Mouse (Mus musculus) heart, embryonic 11.5 days (tissue): ENCODE measurements around the gene Noxo1. TPM values are rescaled to one million over a fixed set of nuclear protein-coding genes. Genes with fewer than 3 reads are reported as not detected.
"Not testable (repeated sequence)": the region's sequence is repeated elsewhere in the genome, so short reads cannot be mapped to it uniquely, and the experiment has no call there.

Experiments
- ATAC-seq: fragments of 200-750 bp; cut with Nextera tagmentation; replicated peaks from 2 replicates; pipeline ENCODE4 v1.8.0; 2017; ENCODE audit warnings: moderate library complexity; ENCODE audit not compliant: insufficient number of reproducible peaks, low FRiP score, low TSS enrichment
- H3K27ac ChIP-seq: fragments of 300-500 bp; sonication (generic); 2 replicates; pipeline ENCODE4 v1.5.1; 2014; ENCODE audit warnings: mild to moderate bottlenecking, low read depth, low read length
- H3K27me3 ChIP-seq: fragments of 300-500 bp; sonication (generic); 2 replicates; pipeline ENCODE4 v1.6.1; 2014; ENCODE audit warnings: mild to moderate bottlenecking, low read length, mixed read lengths; ENCODE audit not compliant: control insufficient read depth, insufficient read depth
- H3K36me3 ChIP-seq: fragments of 300-500 bp; sonication (generic); 2 replicates; pipeline ENCODE4 v1.6.1; 2014; ENCODE audit warnings: mild to moderate bottlenecking, low read length, moderate library complexity, mixed read lengths; ENCODE audit not compliant: control insufficient read depth, insufficient read depth
- H3K4me1 ChIP-seq: fragments of 300-500 bp; sonication (generic); 2 replicates; pipeline ENCODE4 v1.6.1; 2014; ENCODE audit warnings: low read length; ENCODE audit not compliant: control insufficient read depth, insufficient read depth
- H3K4me2 ChIP-seq: fragments of 300-500 bp; sonication (generic); 2 replicates; pipeline ENCODE4 v1.6.1; 2014; ENCODE audit warnings: mild to moderate bottlenecking, moderate library complexity
- H3K4me3 ChIP-seq: fragments of 300-500 bp; sonication (generic); 2 replicates; pipeline ENCODE4 v1.5.1; 2014; ENCODE audit warnings: low read depth, low read length
- H3K9ac ChIP-seq: fragments of 300-500 bp; sonication (generic); 2 replicates; pipeline ENCODE4 v1.6.1; 2014; ENCODE audit warnings: mild to moderate bottlenecking, low read depth, low read length, moderate library complexity
- H3K9me3 ChIP-seq: fragments of 300-500 bp; sonication (generic); replicated peaks from 2 replicates; pipeline ENCODE4 v1.6.1; 2016; ENCODE audit warnings: low read length; ENCODE audit not compliant: control insufficient read depth
- WGBS: fragments of 180-500 bp; shearing (Covaris S2); extraction: QIAGEN DNeasy Blood & Tissue Kit; methylation state at CpG from one replicate; pipeline ENCODE4 v1.1.7; 2014; ENCODE audit not compliant: insufficient replicate concordance; 5-methylcytosine and 5-hydroxymethylcytosine counted together
- polyA plus RNA-seq: library from polyadenylated mRNA; unstranded; fragments of >200 nt; fragmentation: Nextera tagmentation; extraction: Ambion mirVana; gene quantifications from 2 replicates; pipeline ENCODE4 v1.2.1, GENCODE M21; 2014

Gene Noxo1
- polyA plus RNA-seq, 1 experiment from 2014 or later: 0.49 TPM

- WGBS: 3% methylated on average over 19 of the region's 19 CpGs
- no peaks in the 10 kb centered on the region for H3K9me3 ChIP-seq
- H3K9ac ChIP-seq: peak overlapping the region; percentile 43; the same call in 1 of the 2 replicates
- no peak overlapping the region for H3K27ac ChIP-seq
- H3K4me3 ChIP-seq: peak overlapping the region; percentile 32
- no peak for ATAC-seq
- H3K27me3 ChIP-seq: peaks cover 46% of the 10 kb centered on the region
- H3K4me1 ChIP-seq: peaks cover 17% of the 10 kb centered on the region
- H3K4me2 ChIP-seq: peak overlapping the region; percentile 68
- H3K36me3 ChIP-seq: no peaks in the 10 kb centered on the region
Measured at GRCm38 (mm10) chr17:24653967-24654710, 41.9 kb upstream of the Noxo1 start.

DNA sequence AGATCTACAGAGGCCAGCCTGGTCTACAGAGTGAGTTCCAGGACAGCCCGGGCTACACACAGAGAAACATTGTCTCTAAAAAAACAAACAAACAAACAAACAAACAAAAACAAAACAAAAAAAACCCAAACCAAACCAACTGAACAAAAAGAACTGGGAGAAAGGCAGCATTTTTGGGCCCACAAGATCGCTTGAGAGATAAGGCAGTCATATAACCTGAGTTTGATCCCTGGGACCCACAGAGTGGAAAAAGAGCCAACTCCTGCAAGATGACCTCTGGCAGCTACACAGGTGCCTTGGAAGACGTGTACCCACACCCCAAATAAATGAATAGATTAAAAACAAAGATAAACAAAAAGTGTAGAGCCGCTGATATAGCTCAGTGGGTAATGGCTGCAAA, 41.1 kb upstream of the Noxo1 start:
- ATAC-seq: no peak
- no peak overlapping the region for H3K27ac ChIP-seq
- H3K4me3 ChIP-seq: no peak overlapping the region
- H3K27me3 ChIP-seq: peaks cover 54% of the 10 kb centered on the region
- H3K9me3 ChIP-seq: no peaks in the 10 kb centered on the region
- H3K4me2 ChIP-seq: no peak overlapping the region
- no peak overlapping the region for H3K9ac ChIP-seq
- H3K4me1 ChIP-seq: peaks cover 12% of the 10 kb centered on the region
- 72% methylated on average over 4 of the region's 4 CpGs for WGBS
- H3K36me3 ChIP-seq: no peaks in the 10 kb centered on the region

- no peaks in the 10 kb centered on the region for H3K36me3 ChIP-seq
- H3K9ac ChIP-seq: peak within 1 kb of the TSS; percentile 60
- no peaks in the 10 kb centered on the region for H3K9me3 ChIP-seq
- 2% methylated on average over 47 of the region's 47 CpGs for WGBS
- peaks cover 43% of the 10 kb centered on the region for H3K27me3 ChIP-seq
- peak within 1 kb of the TSS; percentile 50 for H3K4me3 ChIP-seq
- H3K27ac ChIP-seq: no peak within 1 kb of the TSS
- ATAC-seq: no peak
- H3K4me2 ChIP-seq: peak within 1 kb of the TSS; percentile 88
- H3K4me1 ChIP-seq: peaks cover 9% of the 10 kb centered on the region
Measured at GRCm38 (mm10) chr17:24658017-24658758, 37.8 kb upstream of the Noxo1 start, which contains the start of gene Npw. Gene Npw (minus strand): TSS chr17:24658457.

DNA sequence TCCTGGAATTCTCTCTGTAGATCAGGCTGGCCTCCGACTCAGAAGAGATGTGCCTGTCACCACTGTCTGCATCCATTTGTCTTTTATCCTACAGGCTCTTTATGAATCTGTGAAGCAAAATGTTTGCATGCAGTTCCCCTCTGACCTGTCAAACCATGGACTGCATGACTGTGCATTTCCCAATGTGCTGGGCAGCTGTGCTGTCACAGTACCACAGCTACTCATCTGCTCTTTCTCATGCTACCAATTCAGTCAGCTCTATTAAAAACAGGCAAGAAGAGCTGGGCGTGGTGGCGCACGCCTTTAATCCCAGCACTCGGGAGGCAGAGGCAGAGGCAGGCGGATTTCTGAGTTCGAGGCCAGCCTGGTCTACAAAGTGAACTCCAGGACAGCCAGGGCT, 29.0 kb upstream of the Noxo1 start:
- not testable (repeated sequence) for H3K9ac ChIP-seq, H3K27ac ChIP-seq, H3K4me3 ChIP-seq, H3K36me3 ChIP-seq, ATAC-seq, H3K4me2 ChIP-seq, H3K9me3 ChIP-seq, H3K27me3 ChIP-seq
- peaks cover 19% of the 10 kb centered on the region for H3K4me1 ChIP-seq
- WGBS: 62% methylated on average over 7 of the region's 7 CpGs

- no peak for ATAC-seq
- Histone ChIP-seq H3K4me1 (peaks cover 23% of the 10 kb centered on the region), H3K27ac (no peak overlapping the region), H3K27me3 (no peaks in the 10 kb centered on the region; the same call in 1 of the 2 replicates), H3K4me3 (no peak overlapping the region), H3K4me2 (no peak overlapping the region), H3K9me3 (no peaks in the 10 kb centered on the region), H3K9ac (no peak overlapping the region), H3K36me3 (no peaks in the 10 kb centered on the region)
- WGBS: 30% methylated on average over 6 of the region's 6 CpGs
Measured at GRCm38 (mm10) chr17:24667416-24667815, 28.6 kb upstream of the Noxo1 start.

DNA sequence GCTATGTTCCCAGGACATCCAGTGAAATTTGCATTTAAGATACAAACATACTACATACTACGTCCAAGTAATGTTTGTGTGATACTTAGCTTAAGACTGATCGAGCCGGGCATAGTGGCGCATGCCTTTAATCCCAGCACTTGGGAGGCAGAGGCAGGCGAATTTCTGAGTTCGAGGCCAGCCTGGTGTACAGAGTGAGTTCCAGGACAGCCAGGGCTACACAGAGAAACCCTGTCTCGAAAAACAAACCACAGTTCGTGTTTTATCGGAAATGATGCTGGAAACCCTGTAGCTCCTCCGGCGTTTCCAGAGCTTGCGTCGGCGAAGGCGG, 26.9 kb upstream of the Noxo1 start:
- H3K9me3 ChIP-seq, H3K36me3 ChIP-seq, H3K27me3 ChIP-seq, ATAC-seq: not testable (repeated sequence)
- peaks cover 25% of the 10 kb centered on the region for H3K4me1 ChIP-seq
- H3K4me3 ChIP-seq: peak overlapping the region; percentile 97
- H3K9ac ChIP-seq: peak overlapping the region; percentile 99
- H3K4me2 ChIP-seq: peak overlapping the region; percentile 90
- H3K27ac ChIP-seq: peak overlapping the region; percentile 57
- WGBS: 12% methylated on average over 15 of the region's 15 CpGs

GRCm38 (mm10) chr17:24669545-24670245, 26.3 kb upstream of the Noxo1 start, which contains the start of gene Zfp598:
Gene Zfp598 (plus strand): TSS chr17:24669687.
- under 1% methylated on average over 76 of the region's 80 CpGs for WGBS
- Histone ChIP-seq H3K9ac (peak within 1 kb of the TSS; percentile 99), H3K27ac (peak within 1 kb of the TSS; percentile 90), H3K36me3 (no peaks in the 10 kb centered on the region), H3K9me3 (no peaks in the 10 kb centered on the region), H3K4me3 (peak within 1 kb of the TSS; percentile 97), H3K4me2 (peak within 1 kb of the TSS; percentile 90), H3K27me3 (no peaks in the 10 kb centered on the region), H3K4me1 (peaks cover 27% of the 10 kb centered on the region)
- peak; percentile 98 for ATAC-seq

- no peaks in the 10 kb centered on the region for H3K9me3 ChIP-seq
- H3K27ac ChIP-seq: peak overlapping the region; percentile 90
- H3K4me1 ChIP-seq: peaks cover 27% of the 10 kb centered on the region
- H3K4me3 ChIP-seq: peak overlapping the region; percentile 97
- H3K9ac ChIP-seq: peak overlapping the region; percentile 99
- H3K27me3 ChIP-seq: no peaks in the 10 kb centered on the region
- WGBS: 14% methylated on average over 8 of the region's 8 CpGs
- ATAC-seq: no peak
- H3K36me3 ChIP-seq: no peaks in the 10 kb centered on the region
- peak overlapping the region; percentile 90 for H3K4me2 ChIP-seq
Measured at GRCm38 (mm10) chr17:24670246-24670844, 25.7 kb upstream of the Noxo1 start.
